Mouse (Mus musculus): ENCODE data around the gene Gm20388. TPM values are rescaled to one million over a fixed set of nuclear protein-coding genes. Genes with fewer than 3 reads are reported as not detected.

Gene Gm20388
- polyA plus RNA-seq, 1 experiment from 2014 or later, result 5.3 TPM

DNA sequence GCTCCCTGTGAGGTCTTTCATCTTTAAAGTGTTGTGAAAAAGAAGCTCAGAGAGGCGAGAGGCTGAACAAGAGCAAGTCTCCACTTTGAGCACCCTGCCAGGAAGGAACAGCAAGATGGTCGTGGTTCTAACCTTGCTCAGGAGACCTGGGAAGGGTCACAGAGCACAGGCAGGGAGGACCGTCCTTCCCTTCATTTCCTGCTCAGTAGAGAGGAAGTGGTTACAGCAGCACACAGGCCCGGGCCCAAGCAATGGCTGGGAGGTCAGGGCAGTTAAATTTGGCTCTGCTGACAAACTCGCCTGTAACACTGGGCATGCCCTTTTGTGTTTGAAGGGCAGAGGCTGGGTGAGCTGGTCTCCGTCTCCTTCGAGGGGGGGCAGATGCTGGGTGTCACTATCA is 914.0 kb downstream of the Gm20388 start:
- Histone ChIP-seq H3K4me1 (replicated peaks; ENCODE audit: control insufficient read depth, insufficient read depth, low read length) (peaks cover 4% of the 10 kb centered on the region; the same call in 1 of the 2 replicates), H3K9ac (ENCODE audit: low read depth, low read length) (no peak overlapping the region), H3K4me3 (ENCODE audit: low read depth, low read length) (no peak overlapping the region), H3K9me3 (ENCODE audit: control insufficient read depth, low read length) (no peaks in the 10 kb centered on the region), H3K4me2 (no peak overlapping the region), H3K27ac (ENCODE audit: low read depth, low read length) (no peak overlapping the region), H3K36me3 (ENCODE audit: control insufficient read depth, insufficient read depth, low read length) (no peaks in the 10 kb centered on the region), H3K27me3 (replicated peaks; ENCODE audit: control insufficient read depth, insufficient read depth, low read length) (no peaks in the 10 kb centered on the region)
- WGBS, result 39% methylated on average over 7 of the region's 7 CpGs
- DNase-seq (ENCODE audit: low spot score) (no peak), ATAC-seq (replicated peaks; ENCODE audit: low FRiP score) (no peak)

DNA sequence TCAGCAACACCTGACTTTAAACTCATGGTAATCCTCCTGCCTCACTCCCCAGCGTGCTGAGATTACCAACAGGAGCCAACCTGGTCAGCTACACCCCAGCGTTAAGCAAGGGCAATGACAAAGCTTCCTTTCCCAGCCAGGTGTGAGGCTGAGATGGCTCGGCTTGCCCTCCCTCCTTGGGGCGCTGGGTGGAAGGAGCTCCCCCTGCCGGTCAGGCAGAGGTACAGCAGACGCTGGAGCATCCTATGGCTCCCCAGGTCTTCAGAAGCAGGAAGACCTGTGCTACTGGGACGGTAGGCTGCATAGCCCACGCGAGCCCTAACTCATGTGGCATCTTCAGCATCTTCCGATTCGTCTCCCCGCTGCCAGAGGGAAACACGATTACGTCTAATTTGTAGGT is 917.6 kb downstream of the Gm20388 start:
- Histone ChIP-seq H3K9ac (ENCODE audit: low read depth, low read length) (no peak overlapping the region), H3K9me3 (ENCODE audit: control insufficient read depth, low read length) (no peaks in the 10 kb centered on the region), H3K4me3 (ENCODE audit: low read depth, low read length) (no peak overlapping the region), H3K27ac (ENCODE audit: low read depth, low read length) (no peak overlapping the region), H3K27me3 (replicated peaks; ENCODE audit: control insufficient read depth, insufficient read depth, low read length) (no peaks in the 10 kb centered on the region), H3K4me1 (replicated peaks; ENCODE audit: control insufficient read depth, insufficient read depth, low read length) (peaks cover 14% of the 10 kb centered on the region; the same call in 1 of the 2 replicates), H3K36me3 (ENCODE audit: control insufficient read depth, insufficient read depth, low read length) (no peaks in the 10 kb centered on the region), H3K4me2 (no peak overlapping the region)
- no peak for DNase-seq (ENCODE audit: low spot score)
- no peak for ATAC-seq (replicated peaks; ENCODE audit: low FRiP score)
- WGBS, result 13% methylated on average over 13 of the region's 14 CpGs

DNA sequence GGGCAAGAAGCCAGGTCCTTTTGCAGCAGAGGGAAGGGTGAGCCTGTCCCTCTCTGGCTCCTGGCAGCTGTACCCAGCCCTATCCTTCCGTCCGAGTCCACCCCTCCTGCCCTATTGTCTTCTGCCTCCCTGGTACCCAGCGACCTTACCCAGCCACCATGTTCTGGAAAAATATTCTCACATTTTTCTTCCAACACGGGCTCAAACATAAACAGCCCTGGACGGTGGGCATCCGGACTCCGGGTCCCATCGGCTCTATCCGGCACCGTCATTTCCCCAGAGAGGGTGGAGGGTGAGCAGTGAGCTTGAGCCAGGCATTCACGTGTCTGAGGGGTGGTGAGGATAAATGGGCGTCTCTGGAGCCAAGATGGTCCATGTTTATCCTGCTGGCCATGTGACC is 920.0 kb downstream of the Gm20388 start:
- DNase-seq (ENCODE audit: low spot score) (no peak), ATAC-seq (replicated peaks; ENCODE audit: low FRiP score) (no peak)
- no peak overlapping the region for H3K27ac ChIP-seq (ENCODE audit: low read depth, low read length)
- no peak overlapping the region for H3K4me2 ChIP-seq
- peaks cover 18% of the 10 kb centered on the region; the same call in 1 of the 2 replicates for H3K4me1 ChIP-seq (replicated peaks; ENCODE audit: control insufficient read depth, insufficient read depth, low read length)
- 70% methylated on average over 12 of the region's 12 CpGs for WGBS
- no peaks in the 10 kb centered on the region for H3K36me3 ChIP-seq (ENCODE audit: control insufficient read depth, insufficient read depth, low read length)
- H3K9me3 ChIP-seq (ENCODE audit: control insufficient read depth, low read length), result no peaks in the 10 kb centered on the region
- no peak overlapping the region for H3K4me3 ChIP-seq (ENCODE audit: low read depth, low read length)
- no peak overlapping the region for H3K9ac ChIP-seq (ENCODE audit: low read depth, low read length)
- H3K27me3 ChIP-seq (replicated peaks; ENCODE audit: control insufficient read depth, insufficient read depth, low read length), result no peaks in the 10 kb centered on the region

- DNase-seq (ENCODE audit: low spot score) (peak; percentile 58), ATAC-seq (replicated peaks; ENCODE audit: low FRiP score) (no peak)
- Histone ChIP-seq H3K4me1 (replicated peaks; ENCODE audit: control insufficient read depth, insufficient read depth, low read length) (peaks cover 18% of the 10 kb centered on the region; the same call in 1 of the 2 replicates), H3K27ac (ENCODE audit: low read depth, low read length) (peak overlapping the region; percentile 28; the same call in 1 of the 2 replicates), H3K9me3 (ENCODE audit: control insufficient read depth, low read length) (no peaks in the 10 kb centered on the region), H3K4me2 (peak overlapping the region; percentile 45), H3K9ac (ENCODE audit: low read depth, low read length) (no peak overlapping the region), H3K27me3 (replicated peaks; ENCODE audit: control insufficient read depth, insufficient read depth, low read length) (no peaks in the 10 kb centered on the region), H3K36me3 (ENCODE audit: control insufficient read depth, insufficient read depth, low read length) (no peaks in the 10 kb centered on the region), H3K4me3 (ENCODE audit: low read depth, low read length) (no peak overlapping the region)
- 11% methylated on average over 13 of the region's 14 CpGs for WGBS
These were observed 921.4 kb downstream of the Gm20388 start for GRCm38 (mm10) chr8:120832022-120832421.

DNA sequence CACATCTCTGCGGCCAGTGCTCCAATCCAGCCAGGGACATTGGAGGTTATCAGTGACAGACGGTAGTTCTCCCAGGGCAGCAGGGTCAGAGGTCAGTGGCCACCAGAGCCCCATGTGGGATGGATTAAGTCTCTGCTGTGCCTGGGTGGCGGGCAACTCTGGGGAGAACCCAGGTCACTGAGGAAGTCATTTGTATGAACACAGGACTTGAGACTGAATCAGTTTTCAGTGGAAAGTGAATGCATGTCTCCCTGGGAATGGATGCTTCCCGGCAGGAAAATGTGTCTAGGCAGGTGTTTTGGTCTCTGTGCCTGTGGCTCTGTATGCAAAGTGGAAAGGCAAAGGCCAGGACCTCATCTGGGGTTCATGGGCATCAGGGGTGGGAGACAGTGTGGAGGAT is 922.6 kb downstream of the Gm20388 start:
- 25% methylated on average over 4 of the region's 4 CpGs for WGBS
- Histone ChIP-seq H3K4me2 (no peak overlapping the region), H3K36me3 (ENCODE audit: control insufficient read depth, insufficient read depth, low read length) (no peaks in the 10 kb centered on the region), H3K4me3 (ENCODE audit: low read depth, low read length) (no peak overlapping the region), H3K27ac (ENCODE audit: low read depth, low read length) (peak overlapping the region; percentile 38; the same call in 1 of the 2 replicates), H3K9me3 (ENCODE audit: control insufficient read depth, low read length) (no peaks in the 10 kb centered on the region), H3K27me3 (replicated peaks; ENCODE audit: control insufficient read depth, insufficient read depth, low read length) (no peaks in the 10 kb centered on the region; the same call in 1 of the 2 replicates), H3K4me1 (replicated peaks; ENCODE audit: control insufficient read depth, insufficient read depth, low read length) (peaks cover 18% of the 10 kb centered on the region; the same call in 1 of the 2 replicates), H3K9ac (ENCODE audit: low read depth, low read length) (no peak overlapping the region)
- ATAC-seq (replicated peaks; ENCODE audit: low FRiP score), result no peak
- no peak for DNase-seq (ENCODE audit: low spot score)

DNA sequence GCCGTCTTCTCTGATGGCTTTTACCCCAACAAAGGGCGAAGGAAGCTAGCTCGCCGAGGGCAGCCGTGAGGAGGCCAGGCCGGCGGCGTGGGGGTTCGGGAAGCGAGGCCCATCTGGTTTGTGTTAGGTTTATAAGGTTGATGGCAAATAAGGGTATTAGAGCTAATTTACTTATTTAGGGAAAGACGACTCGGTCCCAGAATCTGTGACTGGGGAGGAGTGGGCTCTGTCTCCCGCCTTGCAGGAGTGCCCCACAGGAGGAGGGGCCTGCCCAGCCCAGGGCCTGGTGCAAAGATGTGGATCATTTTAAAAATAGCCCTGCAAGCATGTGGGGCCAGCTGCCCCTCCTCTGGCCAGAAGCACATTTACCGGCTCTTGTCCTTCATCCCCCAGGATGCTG is 928.4 kb downstream of the Gm20388 start:
- no peak overlapping the region for H3K4me3 ChIP-seq (ENCODE audit: low read depth, low read length)
- H3K27me3 ChIP-seq (replicated peaks; ENCODE audit: control insufficient read depth, insufficient read depth, low read length), result no peaks in the 10 kb centered on the region; the same call in 1 of the 2 replicates
- no peak overlapping the region for H3K27ac ChIP-seq (ENCODE audit: low read depth, low read length)
- H3K9ac ChIP-seq (ENCODE audit: low read depth, low read length), result no peak overlapping the region
- no peak for DNase-seq (ENCODE audit: low spot score)
- H3K9me3 ChIP-seq (ENCODE audit: control insufficient read depth, low read length), result no peaks in the 10 kb centered on the region
- ATAC-seq (replicated peaks; ENCODE audit: low FRiP score), result no peak
- 74% methylated on average over 14 of the region's 14 CpGs for WGBS
- no peaks in the 10 kb centered on the region for H3K36me3 ChIP-seq (ENCODE audit: control insufficient read depth, insufficient read depth, low read length)
- no peak overlapping the region for H3K4me2 ChIP-seq
- no peaks in the 10 kb centered on the region for H3K4me1 ChIP-seq (replicated peaks; ENCODE audit: control insufficient read depth, insufficient read depth, low read length)

DNA sequence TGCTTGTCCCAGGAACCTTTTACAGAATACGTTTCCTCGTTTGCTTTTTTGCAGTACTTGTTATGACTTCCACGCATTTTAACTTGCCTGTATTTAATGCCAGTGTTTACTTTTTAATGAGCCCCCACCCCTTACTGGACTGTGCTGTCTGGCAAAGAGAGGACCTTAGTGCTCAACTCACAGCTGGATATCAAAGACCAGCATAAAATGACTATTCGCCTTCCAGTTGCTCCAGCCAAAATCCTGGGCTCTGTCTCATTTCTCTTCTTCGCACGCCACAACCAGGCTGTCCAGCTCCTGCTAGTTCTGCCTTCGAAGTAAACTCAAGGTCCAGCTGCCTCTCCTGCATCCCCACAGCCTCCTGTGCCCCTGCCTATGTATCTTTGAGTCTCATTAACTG is 932.4 kb downstream of the Gm20388 start:
- Histone ChIP-seq H3K9ac (ENCODE audit: low read depth, low read length) (no peak overlapping the region), H3K4me1 (replicated peaks; ENCODE audit: control insufficient read depth, insufficient read depth, low read length) (0 out of 2 replicates have a peak, but pooled peaks cover 3% of the 10 kb centered on the region), H3K4me2 (no peak overlapping the region), H3K36me3 (ENCODE audit: control insufficient read depth, insufficient read depth, low read length) (no peaks in the 10 kb centered on the region), H3K27me3 (replicated peaks; ENCODE audit: control insufficient read depth, insufficient read depth, low read length) (no peaks in the 10 kb centered on the region; the same call in 1 of the 2 replicates), H3K27ac (ENCODE audit: low read depth, low read length) (no peak overlapping the region), H3K4me3 (ENCODE audit: low read depth, low read length) (no peak overlapping the region), H3K9me3 (ENCODE audit: control insufficient read depth, low read length) (no peaks in the 10 kb centered on the region)
- WGBS, result 77% methylated on average over 7 of the region's 7 CpGs
- ATAC-seq (replicated peaks; ENCODE audit: low FRiP score), result no peak
- DNase-seq (ENCODE audit: low spot score), result no peak

GRCm38 (mm10) chr8:120846018-120846417 is 935.4 kb downstream of the Gm20388 start:
- no peak overlapping the region for H3K4me3 ChIP-seq (ENCODE audit: low read depth, low read length)
- no peak overlapping the region for H3K9ac ChIP-seq (ENCODE audit: low read depth, low read length)
- H3K9me3 ChIP-seq (ENCODE audit: control insufficient read depth, low read length), result no peaks in the 10 kb centered on the region
- WGBS, result 53% methylated on average over 5 of the region's 5 CpGs
- H3K36me3 ChIP-seq (ENCODE audit: control insufficient read depth, insufficient read depth, low read length), result no peaks in the 10 kb centered on the region
- no peak overlapping the region for H3K4me2 ChIP-seq
- H3K4me1 ChIP-seq (replicated peaks; ENCODE audit: control insufficient read depth, insufficient read depth, low read length), result peaks cover 3% of the 10 kb centered on the region; the same call in 1 of the 2 replicates
- no peak for ATAC-seq (replicated peaks; ENCODE audit: low FRiP score)
- no peak for DNase-seq (ENCODE audit: low spot score)
- H3K27ac ChIP-seq (ENCODE audit: low read depth, low read length), result no peak overlapping the region
- H3K27me3 ChIP-seq (replicated peaks; ENCODE audit: control insufficient read depth, insufficient read depth, low read length), result no peaks in the 10 kb centered on the region; the same call in 1 of the 2 replicates

DNA sequence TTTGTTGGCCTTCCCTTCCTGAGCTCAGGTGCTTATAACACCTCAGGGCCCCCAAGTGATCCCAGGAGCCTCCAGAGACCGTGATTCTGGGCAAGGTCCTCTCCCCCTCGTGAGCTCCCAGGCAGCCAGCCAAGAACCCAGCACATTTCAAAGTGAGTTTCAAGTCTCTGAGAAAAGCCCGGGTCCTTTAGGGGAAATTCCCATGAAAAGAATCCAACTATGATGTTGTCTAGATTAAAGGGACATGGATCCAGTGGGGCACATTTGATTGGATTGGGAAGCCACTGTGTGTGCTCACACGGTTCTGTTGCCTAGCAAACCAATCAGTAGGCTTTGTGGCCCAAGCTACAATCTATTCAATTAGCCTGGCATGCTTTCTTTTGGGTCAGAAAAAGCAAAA is 936.6 kb downstream of the Gm20388 start:
- Histone ChIP-seq H3K9ac (ENCODE audit: low read depth, low read length) (no peak overlapping the region), H3K27ac (ENCODE audit: low read depth, low read length) (no peak overlapping the region), H3K36me3 (ENCODE audit: control insufficient read depth, insufficient read depth, low read length) (no peaks in the 10 kb centered on the region), H3K4me2 (no peak overlapping the region), H3K9me3 (ENCODE audit: control insufficient read depth, low read length) (no peaks in the 10 kb centered on the region), H3K4me1 (replicated peaks; ENCODE audit: control insufficient read depth, insufficient read depth, low read length) (peaks cover 3% of the 10 kb centered on the region; the same call in 1 of the 2 replicates), H3K4me3 (ENCODE audit: low read depth, low read length) (no peak overlapping the region), H3K27me3 (replicated peaks; ENCODE audit: control insufficient read depth, insufficient read depth, low read length) (no peaks in the 10 kb centered on the region; the same call in 1 of the 2 replicates)
- WGBS, result 25% methylated on average over 4 of the region's 4 CpGs
- no peak for DNase-seq (ENCODE audit: low spot score)
- ATAC-seq (replicated peaks; ENCODE audit: low FRiP score), result no peak
